Mouse (Mus musculus) liver, embryonic 14.5 days (tissue): ENCODE data around the gene Pemt. TPM values are rescaled to one million over a fixed set of nuclear protein-coding genes. Genes with fewer than 3 reads are reported as not detected.

Experiments used
- ATAC-seq: fragments of 200-750 bp; cut with Nextera tagmentation; 2 replicates; pipeline ENCODE4 v1.8.0; 2017; ENCODE audit warnings: moderate number of reproducible peaks, mild to moderate bottlenecking, moderate library complexity; ENCODE audit not compliant: insufficient read depth
- DNase-seq, 3 experiments: peaks; one replicate each; pipeline ENCODE4 v3.0.0-alpha.2; 2012 to 2013; ENCODE audit warnings: low read depth in 3 of 3, low spot score in 3 of 3
- H3K27ac ChIP-seq: fragments of 300-500 bp; sonication (generic); 2 replicates; pipeline ENCODE4 v1.5.1; 2014; ENCODE audit warnings: moderate library complexity, mild to moderate bottlenecking, control low read depth, inconsistent platforms
- H3K27me3 ChIP-seq: fragments of 300-500 bp; sonication (generic); 2 replicates; pipeline ENCODE4 v1.6.1; 2014; ENCODE audit warnings: mild to moderate bottlenecking, low read length, moderate library complexity; ENCODE audit not compliant: control insufficient read depth, insufficient read depth
- H3K36me3 ChIP-seq: fragments of 300-500 bp; sonication (generic); replicated peaks from 2 replicates; pipeline ENCODE4 v1.6.1; 2014; ENCODE audit warnings: low read depth; ENCODE audit not compliant: control insufficient read depth, insufficient read depth
- H3K4me1 ChIP-seq, 2 experiments: fragments of 200-500 bp in 1 of 2; fragments of 300-500 bp in 1 of 2; sonication (generic) in 1 of 2; replicated peaks; 2 replicates each; pipeline ENCODE4 v1.6.1; 2012 to 2014; ENCODE audit warnings: antibody characterized with exemption in 1 of 2, inconsistent platforms in 1 of 2, low read length in 1 of 2; ENCODE audit not compliant: control insufficient read depth in 2 of 2, insufficient read depth in 2 of 2
- H3K4me2 ChIP-seq: fragments of 300-500 bp; sonication (generic); 2 replicates; pipeline ENCODE4 v1.6.1; 2014; ENCODE audit warnings: low read depth, mild to moderate bottlenecking, control low read depth, moderate library complexity
- H3K4me3 ChIP-seq, 2 experiments: fragments of 200-500 bp in 1 of 2; fragments of 300-500 bp in 1 of 2; sonication (generic) in 1 of 2; 2 replicates each; pipeline ENCODE4 v1.5.1; 2012 to 2014; ENCODE audit warnings: low read depth in 2 of 2, low read length in 2 of 2, mild to moderate bottlenecking in 2 of 2, control low read depth in 1 of 2, inconsistent platforms in 1 of 2, moderate library complexity in 1 of 2; ENCODE audit not compliant: insufficient read depth in 1 of 2
- H3K9ac ChIP-seq: fragments of 300-500 bp; sonication (generic); replicated peaks from 2 replicates; pipeline ENCODE4 v1.6.1; 2014; ENCODE audit warnings: mild to moderate bottlenecking, control low read depth, moderate library complexity
- H3K9me3 ChIP-seq: fragments of 300-500 bp; sonication (generic); 2 replicates; pipeline ENCODE4 v1.6.1; 2016; ENCODE audit warnings: low read length, mixed read lengths; ENCODE audit not compliant: control insufficient read depth
- CTCF ChIP-seq: IDR thresholded peaks from 2 replicates; pipeline ENCODE4 v1.5.1; 2016; ENCODE audit warnings: antibody characterized with exemption, low read depth, control low read depth
- EP300 ChIP-seq: IDR thresholded peaks from 2 replicates; pipeline ENCODE4 v1.6.1; 2016; ENCODE audit warnings: antibody characterized with exemption, low read depth
- whole genome bisulfite sequencing: fragments of 180-500 bp; shearing (Covaris S2); extraction: QIAGEN DNeasy Blood & Tissue Kit; methylation state at CpG from one replicate; pipeline ENCODE4 v1.1.7; 2014; ENCODE audit not compliant: insufficient replicate concordance; 5-methylcytosine and 5-hydroxymethylcytosine counted together
- polyA plus RNA-seq, 2 experiments: library from polyadenylated mRNA; depleted of rRNA in 1 of 2; stranded (reverse) in 1 of 2; unstranded in 1 of 2; fragments of >200 nt; fragmentation: Nextera tagmentation in 1 of 2; extraction: Ambion mirVana in 1 of 2; gene quantifications; 2 replicates each; pipeline versions ENCODE4 v1.2.1 to v1.2.3; 2012 to 2014

Gene Pemt
- polyA plus RNA-seq, 2 experiments: 5.2 to 9.0 TPM

DNA sequence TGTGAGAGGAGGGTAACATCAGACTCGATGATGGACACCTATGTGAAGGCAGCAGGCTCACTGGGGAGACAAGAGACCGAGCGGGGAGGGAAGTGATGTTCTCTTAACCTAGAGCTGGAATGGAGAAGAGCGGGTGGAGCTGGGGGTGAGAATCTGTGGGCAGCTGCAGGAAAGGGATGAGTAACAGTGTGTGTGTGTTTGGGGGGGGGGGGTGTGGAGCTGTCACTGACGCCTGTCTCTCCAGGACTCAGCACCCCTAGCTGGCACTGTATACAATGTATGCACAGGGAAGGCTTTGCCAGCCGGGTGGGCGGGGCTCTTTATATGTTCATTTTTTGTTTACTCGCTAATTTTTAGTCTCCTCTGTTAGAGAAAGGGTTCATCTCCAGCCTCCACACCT lies 42.5 kb downstream of the Pemt start:
- Histone ChIP-seq H3K36me3 (no peaks in the 10 kb centered on the region), H3K27me3 (no peaks in the 10 kb centered on the region), H3K9ac (no peak overlapping the region), H3K4me1 (no peaks in the 10 kb centered on the region), H3K4me3 (no peak overlapping the region), H3K9me3 (no peaks in the 10 kb centered on the region), H3K27ac (no peak overlapping the region), H3K4me2 (no peak overlapping the region)
- ATAC-seq (no peak), DNase-seq (no peak)
- TF ChIP-seq EP300: no peak
- TF ChIP-seq CTCF: no peak
- WGBS: 66% methylated on average over 8 of the region's 8 CpGs

DNA sequence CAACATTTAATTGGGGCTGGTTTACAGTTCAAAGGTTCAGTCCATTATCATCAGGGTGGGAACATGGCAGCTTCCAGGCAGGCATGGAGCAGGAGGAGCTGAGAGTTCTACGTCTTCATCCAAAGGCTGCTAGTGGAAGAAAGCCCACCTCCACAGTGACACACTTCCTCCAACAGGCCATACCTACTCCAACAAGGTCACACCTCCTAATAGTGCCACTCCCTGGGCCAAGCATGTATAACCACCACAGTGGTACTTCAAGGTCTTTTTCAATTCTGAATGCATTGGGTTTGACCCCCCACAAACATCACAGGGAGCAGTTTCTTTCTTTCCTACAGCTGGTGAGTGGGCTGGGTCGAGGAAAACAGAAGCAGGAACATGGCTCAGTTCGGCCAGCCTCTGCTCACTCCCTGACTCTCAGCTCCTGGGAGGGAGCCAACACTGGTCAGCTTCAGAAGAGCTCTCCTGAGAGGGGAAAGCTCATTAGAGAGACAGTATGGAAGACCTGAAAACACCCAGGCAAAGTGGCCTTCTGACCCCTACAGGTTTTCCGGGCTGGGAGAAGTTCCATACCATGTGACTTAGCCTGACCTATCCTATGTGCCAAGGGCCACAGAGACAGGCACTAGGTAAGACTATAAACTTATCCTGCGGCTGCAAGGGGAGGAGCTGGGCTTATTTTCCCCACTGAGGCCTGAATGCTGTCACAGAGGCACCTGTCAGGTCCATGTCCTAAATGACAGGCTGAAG lies 44.9 kb downstream of the Pemt start:
- Histone ChIP-seq H3K9ac (no peak overlapping the region), H3K27ac (no peak overlapping the region), H3K27me3 (no peaks in the 10 kb centered on the region), H3K4me2 (no peak overlapping the region), H3K36me3 (no peaks in the 10 kb centered on the region), H3K9me3 (no peaks in the 10 kb centered on the region), H3K4me3 (no peak overlapping the region), H3K4me1 (no peaks in the 10 kb centered on the region)
- 65% methylated on average over 5 of the region's 5 CpGs for whole genome bisulfite sequencing
- DNase-seq: no peak
- ATAC-seq: no peak
- TF ChIP-seq CTCF: no peak
- TF ChIP-seq EP300: no peak

- 44% methylated on average over 9 of the region's 9 CpGs for WGBS
- H3K4me2 ChIP-seq: no peak overlapping the region
- H3K27ac ChIP-seq: no peak overlapping the region
- ATAC-seq: no peak
- no peak for DNase-seq
- no peaks in the 10 kb centered on the region for H3K27me3 ChIP-seq
- H3K4me3 ChIP-seq: no peak overlapping the region
- TF ChIP-seq CTCF (no peak), EP300 (no peak)
- no peaks in the 10 kb centered on the region for H3K36me3 ChIP-seq
- no peaks in the 10 kb centered on the region for H3K9me3 ChIP-seq
- no peaks in the 10 kb centered on the region for H3K4me1 ChIP-seq
- H3K9ac ChIP-seq: no peak overlapping the region
Measured at GRCm38 (mm10) chr11:59994318-59994717, 52.0 kb downstream of the Pemt start.

DNA sequence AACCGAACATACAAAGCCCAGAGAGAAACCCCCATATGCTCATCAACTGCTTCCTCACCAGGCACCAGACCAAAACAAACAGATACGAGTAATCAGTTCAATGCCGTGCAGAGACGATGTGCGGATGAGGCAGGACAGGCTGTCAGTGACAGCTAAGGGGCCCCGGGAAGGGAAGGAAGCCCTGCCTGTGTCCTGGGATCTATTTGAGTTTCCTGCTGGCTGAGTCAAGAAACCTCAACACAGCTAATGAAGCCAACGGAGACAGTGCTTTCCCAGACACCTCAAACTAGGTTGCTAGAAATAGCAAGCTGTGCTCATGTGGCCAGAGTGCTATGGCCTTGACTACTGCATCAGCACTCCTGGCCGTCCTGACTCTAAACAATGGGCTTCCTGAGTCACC lies 54.9 kb downstream of the Pemt start:
- no peak for DNase-seq
- no peak overlapping the region for H3K27ac ChIP-seq
- no peak overlapping the region for H3K9ac ChIP-seq
- H3K27me3 ChIP-seq: no peaks in the 10 kb centered on the region
- H3K9me3 ChIP-seq: no peaks in the 10 kb centered on the region
- H3K4me1 ChIP-seq: no peaks in the 10 kb centered on the region
- ATAC-seq: no peak
- no peaks in the 10 kb centered on the region for H3K36me3 ChIP-seq
- WGBS: 23% methylated on average over 8 of the region's 8 CpGs
- H3K4me2 ChIP-seq: no peak overlapping the region
- no peak overlapping the region for H3K4me3 ChIP-seq
- TF ChIP-seq CTCF: no peak
- TF ChIP-seq EP300: no peak

DNA sequence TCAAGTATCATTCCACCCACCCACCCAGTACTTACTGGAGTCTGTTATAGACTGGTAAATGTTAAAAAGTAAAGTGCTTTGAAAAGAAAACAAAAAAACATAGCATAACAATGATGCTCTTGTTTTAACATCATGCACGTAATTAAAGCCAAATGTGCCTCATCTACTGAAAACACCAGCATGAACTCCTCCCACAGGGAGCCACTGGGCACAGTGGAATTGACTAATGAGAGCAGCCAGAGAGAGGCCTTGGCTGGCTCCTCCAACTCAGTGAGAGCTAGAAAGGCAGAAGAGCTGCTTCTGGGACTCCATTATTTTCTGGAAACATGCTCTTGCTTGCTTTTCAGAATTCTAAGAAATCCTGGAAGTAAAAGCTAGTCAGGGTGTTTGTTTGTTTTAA lies 56.9 kb downstream of the Pemt start:
- H3K4me2 ChIP-seq: no peak overlapping the region
- DNase-seq (no peak), ATAC-seq (no peak)
- no peak for TF ChIP-seq CTCF
- no peak for TF ChIP-seq EP300
- no peaks in the 10 kb centered on the region for H3K9me3 ChIP-seq
- no peak overlapping the region for H3K27ac ChIP-seq
- H3K4me1 ChIP-seq: no peaks in the 10 kb centered on the region
- 61% methylated on average over 1 of the region's 1 CpGs for WGBS
- H3K27me3 ChIP-seq: no peaks in the 10 kb centered on the region
- no peak overlapping the region for H3K9ac ChIP-seq
- H3K4me3 ChIP-seq: no peak overlapping the region
- no peaks in the 10 kb centered on the region for H3K36me3 ChIP-seq
